Mouse (Mus musculus) natural killer cell, adult 2 months (primary cell): ENCODE data around the gene Il6st.

Experiments used
- DNase-seq, 2 experiments: peaks; one replicate each; pipeline ENCODE4 v3.0.0; 2022; ENCODE audit warnings: low spot score in 2 of 2

The Il6st gene

GRCm38 (mm10) chr13:112482525-112482924, 18.7 kb downstream of the Il6st start:
- DNase-seq, result no peak

- no peak for DNase-seq
These were observed 19.1 kb downstream of the Il6st start for GRCm38 (mm10) chr13:112483015-112483414.

- no peak for DNase-seq
These were observed 22.4 kb downstream of the Il6st start for GRCm38 (mm10) chr13:112486236-112486635.

GRCm38 (mm10) chr13:112486676-112487075, 22.8 kb downstream of the Il6st start:
- no peak for DNase-seq

- no peak for DNase-seq
These were observed 26.2 kb downstream of the Il6st start for GRCm38 (mm10) chr13:112490036-112490435.

- DNase-seq, result no peak
These were observed 27.9 kb downstream of the Il6st start for GRCm38 (mm10) chr13:112491636-112492284.

GRCm38 (mm10) chr13:112492285-112492678, 28.4 kb downstream of the Il6st start:
- no peak for DNase-seq

GRCm38 (mm10) chr13:112494590-112494989, 30.7 kb downstream of the Il6st start:
- no peak for DNase-seq

- no peak for DNase-seq
These were observed 36.2 kb downstream of the Il6st start for GRCm38 (mm10) chr13:112500027-112500426.

GRCm38 (mm10) chr13:112500466-112500865, 36.6 kb downstream of the Il6st start:
- DNase-seq, result no peak

GRCm38 (mm10) chr13:112503846-112504245, 40.0 kb downstream of the Il6st start:
- DNase-seq, result no peak

GRCm38 (mm10) chr13:112505436-112505835, 41.6 kb downstream of the Il6st start:
- no peak for DNase-seq

GRCm38 (mm10) chr13:112506766-112507165, 42.9 kb downstream of the Il6st start:
- no peak for DNase-seq

GRCm38 (mm10) chr13:112507691-112508090, 43.8 kb downstream of the Il6st start:
- peak in 1 of 2 experiments; percentile 21 for DNase-seq

- DNase-seq, result no peak
These were observed 44.6 kb downstream of the Il6st start for GRCm38 (mm10) chr13:112508487-112508886.

- DNase-seq, result peak; percentile 26 to 59
These were observed 45.6 kb downstream of the Il6st start for GRCm38 (mm10) chr13:112509465-112509864.

- DNase-seq, result no peak
These were observed 46.8 kb downstream of the Il6st start for GRCm38 (mm10) chr13:112510437-112511212.

GRCm38 (mm10) chr13:112511261-112511660, 47.4 kb downstream of the Il6st start:
- DNase-seq, result no peak

GRCm38 (mm10) chr13:112511810-112512209, 47.9 kb downstream of the Il6st start:
- no peak for DNase-seq

GRCm38 (mm10) chr13:112512824-112513223, 49.0 kb downstream of the Il6st start:
- DNase-seq, result no peak

GRCm38 (mm10) chr13:112514546-112514945, 50.7 kb downstream of the Il6st start:
- DNase-seq, result no peak

- DNase-seq, result no peak
These were observed 58.4 kb downstream of the Il6st start for GRCm38 (mm10) chr13:112522261-112522660.

- no peak for DNase-seq
These were observed 59.0 kb downstream of the Il6st start for GRCm38 (mm10) chr13:112522896-112523295.
